In the genomic region with DNA sequence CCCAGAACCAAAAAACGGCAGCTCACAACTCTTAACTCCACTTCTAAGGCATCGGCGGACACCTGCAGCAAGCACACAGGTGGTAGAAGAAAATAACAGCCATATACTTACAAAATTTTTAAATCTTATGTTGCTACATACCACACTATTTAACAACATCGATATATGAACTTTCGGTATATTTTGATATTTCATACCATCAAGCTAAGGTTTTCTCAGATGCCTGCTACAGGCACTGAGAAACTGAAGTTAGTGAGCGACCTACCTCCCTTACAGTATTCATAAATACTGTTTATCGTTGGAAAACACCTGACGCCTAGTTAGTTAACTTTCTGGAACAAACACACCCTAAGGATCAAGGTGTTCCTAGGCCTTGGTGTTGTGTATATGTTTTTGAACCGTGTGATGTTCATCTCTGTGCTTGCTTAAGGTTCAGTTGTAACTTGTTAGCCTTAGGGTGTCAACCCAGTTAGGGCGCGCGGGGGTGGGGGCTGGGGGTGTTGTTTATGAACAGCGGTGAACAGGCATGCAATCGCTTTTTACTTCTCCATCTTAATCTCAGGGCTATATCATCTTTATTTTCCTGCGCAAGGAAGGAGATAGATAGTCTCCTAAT, we compare ENCODE assay signal across 8 mouse cellular contexts. TPM values are rescaled to one million over a fixed set of nuclear protein-coding genes. Genes with fewer than 3 reads are reported as not detected.
DNase-seq lines count a peak whose midpoint lies in the region; ATAC-seq and TF ChIP-seq lines count a peak whose summit lies in the region.

No protein-coding gene starts in this region.

- ATAC-seq in midbrain, embryonic 11.5 days (ENCODE audit: low FRiP score): no peak
- no peak for ATAC-seq in forebrain, embryonic 16.5 days

- H3K36me3 ChIP-seq in midbrain, embryonic 10.5 days: peaks cover 19% of the 10 kb centered on the region
- H3K36me3 ChIP-seq in midbrain, embryonic 11.5 days (ENCODE audit: control insufficient read depth, insufficient read depth, low read length): 0 out of 2 replicates have a peak, but pooled peaks cover 7% of the 10 kb centered on the region
- H3K36me3 ChIP-seq in forebrain, embryonic 16.5 days (ENCODE audit: control insufficient read depth, insufficient read depth): peaks cover 9% of the 10 kb centered on the region
- H3K36me3 ChIP-seq in limb, embryonic 10.5 days: peaks cover 20% of the 10 kb centered on the region
- peaks cover 25% of the 10 kb centered on the region for H3K36me3 ChIP-seq in small intestine, adult 2 months (ENCODE audit: control insufficient read depth, insufficient read depth, low read length)

- H3K4me1 ChIP-seq in midbrain, embryonic 10.5 days: peaks cover 56% of the 10 kb centered on the region
- H3K4me1 ChIP-seq in midbrain, embryonic 11.5 days (ENCODE audit: control insufficient read depth, insufficient read depth, low read length): peaks cover 23% of the 10 kb centered on the region; the same call in 1 of the 2 replicates
- H3K4me1 ChIP-seq in forebrain, embryonic 16.5 days (replicated peaks; ENCODE audit: control insufficient read depth, insufficient read depth, low read length): peaks cover 46% of the 10 kb centered on the region
- peaks cover 50% of the 10 kb centered on the region for H3K4me1 ChIP-seq in limb, embryonic 10.5 days
- peaks cover 10% of the 10 kb centered on the region for H3K4me1 ChIP-seq in small intestine, adult 2 months (ENCODE audit: control insufficient read depth, insufficient read depth, insufficient read length, low read length)

- H3K4me2 ChIP-seq in midbrain, embryonic 11.5 days: no peak overlapping the region
- H3K4me2 ChIP-seq in forebrain, embryonic 16.5 days (ENCODE audit: low read length): no peak overlapping the region

- H3K27me3 ChIP-seq in midbrain, embryonic 10.5 days (ENCODE audit: low read depth, poor library complexity, severe bottlenecking): 0 out of 2 replicates have a peak, but pooled peaks cover 4% of the 10 kb centered on the region
- no peaks in the 10 kb centered on the region for H3K27me3 ChIP-seq in midbrain, embryonic 11.5 days (ENCODE audit: control insufficient read depth, insufficient read depth, low read length)
- H3K27me3 ChIP-seq in forebrain, embryonic 16.5 days (replicated peaks; ENCODE audit: control insufficient read depth, insufficient read depth, low read length): no peaks in the 10 kb centered on the region
- H3K27me3 ChIP-seq in limb, embryonic 10.5 days (ENCODE audit: low read depth, poor library complexity, severe bottlenecking): no peaks in the 10 kb centered on the region
- H3K27me3 ChIP-seq in small intestine, adult 2 months (ENCODE audit: control insufficient read depth, insufficient read depth, low read length): no peaks in the 10 kb centered on the region

- no peak for DNase-seq in midbrain, embryonic 10.5 days (ENCODE audit: low spot score)
- no peak for DNase-seq in midbrain, embryonic 11.5 days (ENCODE audit: low spot score, missing footprints)
- no peak for DNase-seq in limb, embryonic 10.5 days (ENCODE audit: low spot score)
- no peak for DNase-seq in right cerebral cortex, postnatal 14 days
- no peak for DNase-seq in right cerebral cortex, postnatal 10 days (ENCODE audit: low spot score in 2 of 2)
- no peak for DNase-seq in urinary bladder, postnatal 10 days (ENCODE audit: low spot score)

- no peak for TF ChIP-seq POLR2A in small intestine, adult 2 months (IDR thresholded peaks at IDR 0.05; ENCODE audit: low read depth, low read length)

- H3K9me3 ChIP-seq in midbrain, embryonic 10.5 days (replicated peaks): no peaks in the 10 kb centered on the region
- H3K9me3 ChIP-seq in midbrain, embryonic 11.5 days (ENCODE audit: control insufficient read depth, low read length): no peaks in the 10 kb centered on the region
- no peaks in the 10 kb centered on the region for H3K9me3 ChIP-seq in forebrain, embryonic 16.5 days (ENCODE audit: control insufficient read depth, low read length)
- no peaks in the 10 kb centered on the region for H3K9me3 ChIP-seq in limb, embryonic 10.5 days (replicated peaks)

- WGBS in midbrain, embryonic 10.5 days: 86% methylated on average over 15 of the region's 15 CpGs
- WGBS in midbrain, embryonic 11.5 days: 84% methylated on average over 15 of the region's 15 CpGs
- 85% methylated on average over 15 of the region's 15 CpGs for WGBS in forebrain, embryonic 16.5 days
- 86% methylated on average over 15 of the region's 15 CpGs for WGBS in limb, embryonic 10.5 days
- WGBS in small intestine, adult 2 months: 25% methylated on average over 15 of the region's 15 CpGs

- no peak overlapping the region for H3K9ac ChIP-seq in midbrain, embryonic 11.5 days (ENCODE audit: low read length)
- H3K9ac ChIP-seq in forebrain, embryonic 16.5 days (replicated peaks; ENCODE audit: low read depth, low read length): no peak overlapping the region

- TF ChIP-seq CTCF in small intestine, adult 2 months (IDR thresholded peaks at IDR 0.05; ENCODE audit: extremely low read depth, insufficient read length, insufficient replicate concordance, low read depth, low read length): no peak

- H3K4me3 ChIP-seq in midbrain, embryonic 10.5 days: peak overlapping the region; percentile 81; the same call in 1 of the 2 replicates
- H3K4me3 ChIP-seq in midbrain, embryonic 11.5 days (ENCODE audit: low read depth, low read length): no peak overlapping the region
- no peak overlapping the region for H3K4me3 ChIP-seq in forebrain, embryonic 16.5 days (replicated peaks; ENCODE audit: low read length)
- H3K4me3 ChIP-seq in limb, embryonic 10.5 days: peak overlapping the region; percentile 78
- no peak overlapping the region for H3K4me3 ChIP-seq in small intestine, adult 2 months (ENCODE audit: low read depth, low read length)

- peak overlapping the region; percentile 90; the same call in 1 of the 2 replicates for H3K27ac ChIP-seq in midbrain, embryonic 10.5 days (replicated peaks)
- H3K27ac ChIP-seq in midbrain, embryonic 11.5 days (ENCODE audit: low read depth, low read length): no peak overlapping the region
- peak overlapping the region; percentile 33; the same call in 1 of the 2 replicates for H3K27ac ChIP-seq in forebrain, embryonic 16.5 days (ENCODE audit: low read length)
- H3K27ac ChIP-seq in limb, embryonic 10.5 days: peak overlapping the region; percentile 90
- H3K27ac ChIP-seq in small intestine, adult 2 months (ENCODE audit: insufficient read depth, low read depth, low read length): peak overlapping the region; percentile 95

RNA-seq across cellular contexts. Expression of gene Txnip, which starts 1.6 kb away (rescaled TPM):
- 31.5 and 41.7 TPM in 2 replicates for polyA plus RNA-seq in midbrain, embryonic 10.5 days (2016; fragmentation: Nextera tagmentation; extraction: Ambion mirVana)
- 54.0 and 55.9 TPM in 2 replicates for polyA plus RNA-seq in midbrain, embryonic 11.5 days (2014; fragmentation: Nextera tagmentation; extraction: Ambion mirVana)
- polyA plus RNA-seq in forebrain, embryonic 16.5 days (2015; fragmentation: Nextera tagmentation; extraction: Ambion mirVana): 63.4 and 75.9 TPM in 2 replicates
- polyA plus RNA-seq in limb, embryonic 10.5 days (2016; fragmentation: Nextera tagmentation; extraction: Ambion mirVana): 28.5 and 43.4 TPM in 2 replicates
- polyA plus RNA-seq in small intestine, adult 2 months (2012; rRNA removed): 167 and 384 TPM in 2 replicates

RNA-seq across cellular contexts. Expression of gene Gm16253, which starts 20.7 kb away (rescaled TPM):
- polyA plus RNA-seq in midbrain, embryonic 10.5 days (2016; fragmentation: Nextera tagmentation; extraction: Ambion mirVana): 0.62 and 1.6 TPM in 2 replicates
- polyA plus RNA-seq in midbrain, embryonic 11.5 days (2014; fragmentation: Nextera tagmentation; extraction: Ambion mirVana): 0.36 and 0.43 TPM in 2 replicates
- polyA plus RNA-seq in forebrain, embryonic 16.5 days (2015; fragmentation: Nextera tagmentation; extraction: Ambion mirVana): 1.6 and 1.8 TPM in 2 replicates
- 0.60 and 2.0 TPM in 2 replicates for polyA plus RNA-seq in limb, embryonic 10.5 days (2016; fragmentation: Nextera tagmentation; extraction: Ambion mirVana)
- polyA plus RNA-seq in small intestine, adult 2 months (2012; rRNA removed): not detected in 2 replicates

RNA-seq across cellular contexts. Expression of gene Hfe2, which starts 31.1 kb away (rescaled TPM):
- polyA plus RNA-seq in midbrain, embryonic 10.5 days (2016; fragmentation: Nextera tagmentation; extraction: Ambion mirVana): 1.5 and 2.1 TPM in 2 replicates
- polyA plus RNA-seq in midbrain, embryonic 11.5 days (2014; fragmentation: Nextera tagmentation; extraction: Ambion mirVana): 1.3 and 1.7 TPM in 2 replicates
- 0.66 and 1.1 TPM in 2 replicates for polyA plus RNA-seq in forebrain, embryonic 16.5 days (2015; fragmentation: Nextera tagmentation; extraction: Ambion mirVana)
- 0.58 and 0.84 TPM in 2 replicates for polyA plus RNA-seq in limb, embryonic 10.5 days (2016; fragmentation: Nextera tagmentation; extraction: Ambion mirVana)
- polyA plus RNA-seq in small intestine, adult 2 months (2012; rRNA removed): 0.06 TPM in 1 of 2 replicates, not detected in the other

RNA-seq across cellular contexts. Expression of gene Polr3gl, which starts 37.9 kb away (rescaled TPM):
- polyA plus RNA-seq in midbrain, embryonic 10.5 days (2016; fragmentation: Nextera tagmentation; extraction: Ambion mirVana): 25.2 and 31.8 TPM in 2 replicates
- 12.1 and 14.7 TPM in 2 replicates for polyA plus RNA-seq in midbrain, embryonic 11.5 days (2014; fragmentation: Nextera tagmentation; extraction: Ambion mirVana)
- polyA plus RNA-seq in forebrain, embryonic 16.5 days (2015; fragmentation: Nextera tagmentation; extraction: Ambion mirVana): 38.7 and 43.1 TPM in 2 replicates
- polyA plus RNA-seq in limb, embryonic 10.5 days (2016; fragmentation: Nextera tagmentation; extraction: Ambion mirVana): 27.2 and 42.1 TPM in 2 replicates
- polyA plus RNA-seq in small intestine, adult 2 months (2012; rRNA removed): 3.4 and 7.9 TPM in 2 replicates

RNA-seq across cellular contexts. Expression of gene Ankrd34a, which starts 40.3 kb away (rescaled TPM):
- 1.0 and 1.7 TPM in 2 replicates for polyA plus RNA-seq in midbrain, embryonic 10.5 days (2016; fragmentation: Nextera tagmentation; extraction: Ambion mirVana)
- 1.5 and 2.0 TPM in 2 replicates for polyA plus RNA-seq in midbrain, embryonic 11.5 days (2014; fragmentation: Nextera tagmentation; extraction: Ambion mirVana)
- polyA plus RNA-seq in forebrain, embryonic 16.5 days (2015; fragmentation: Nextera tagmentation; extraction: Ambion mirVana): 16.2 and 21.9 TPM in 2 replicates
- 0.73 and 0.96 TPM in 2 replicates for polyA plus RNA-seq in limb, embryonic 10.5 days (2016; fragmentation: Nextera tagmentation; extraction: Ambion mirVana)
- 0.44 and 0.63 TPM in 2 replicates for polyA plus RNA-seq in small intestine, adult 2 months (2012; rRNA removed)

Comparison
In these comparisons a context has a peak if more than half of its experiments do, and no peak if none do; other contexts are left out.
1. H3K4me3 ChIP-seq: peak in midbrain, embryonic 10.5 days (single experiment) and limb, embryonic 10.5 days (single experiment); none in midbrain, embryonic 11.5 days (single experiment), forebrain, embryonic 16.5 days (single experiment) and small intestine, adult 2 months (single experiment).